Mouse (Mus musculus) kidney, adult 2 months (tissue): ENCODE measurements around the gene 4930402F06Rik.

Experiments
- CTCF ChIP-seq: fragments of 200-500 bp; conservative IDR thresholded peaks from 2 replicates; pipeline ENCODE4 v1.5.1; 2011; ENCODE audit warnings: low read depth, mild to moderate bottlenecking, control low read depth, low read length, moderate library complexity, mixed read lengths; ENCODE audit not compliant: insufficient read depth, insufficient read length
- POLR2A ChIP-seq: fragments of 200-500 bp; IDR thresholded peaks from one replicate; pipeline ENCODE4 v1.6.1; 2011; ENCODE audit warnings: low read depth, low read length, control low read depth

DNA sequence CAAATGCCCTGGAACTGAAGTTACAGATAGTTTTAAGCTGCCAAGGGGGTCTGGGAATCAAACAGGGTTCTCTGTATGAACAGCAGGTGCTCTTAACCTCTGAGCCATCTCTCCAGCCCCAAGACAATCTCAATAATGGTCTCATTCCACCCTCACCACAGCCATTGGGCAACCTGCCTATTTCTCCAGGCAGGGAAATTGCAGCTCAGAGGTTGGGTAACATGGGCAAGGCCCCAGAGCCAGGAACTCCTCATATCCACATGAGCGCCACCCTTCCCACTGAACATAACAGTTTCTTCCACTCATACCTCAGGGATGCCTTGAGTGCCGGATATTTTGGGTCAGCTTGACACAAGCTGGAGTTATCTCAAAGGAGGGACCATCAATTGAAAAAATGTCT, 40.8 kb upstream of the 4930402F06Rik start:
- no peak for TF ChIP-seq POLR2A
- no peak for TF ChIP-seq CTCF
